Mouse (Mus musculus) MEL (cell line): ENCODE measurements around the gene Gm5741.

Experiments used
- HCFC1 ChIP-seq: IDR thresholded peaks from 2 replicates; pipeline ENCODE4 v1.6.1; 2012; ENCODE audit warnings: low read depth, mild to moderate bottlenecking, inconsistent platforms, low read length, improper control_type of control experiment, moderate library complexity
- POLR2A ChIP-seq, 2 experiments: IDR thresholded peaks; 2 replicates each; pipeline ENCODE4 v1.6.1; 2011 to 2012; ENCODE audit warnings: low read length in 2 of 2, mild to moderate bottlenecking in 2 of 2, control low read depth in 1 of 2, improper control_type of control experiment in 1 of 2, low read depth in 1 of 2, moderate library complexity in 1 of 2; ENCODE audit not compliant: control insufficient read depth in 1 of 2, insufficient read depth in 1 of 2, poor library complexity in 1 of 2

GRCm38 (mm10) chr8:85062603-85063002, 5.2 kb downstream of the Gm5741 start:
- TF ChIP-seq POLR2A (IDR thresholded peaks at IDR 0.05; ENCODE audit: control insufficient read depth in 1 of 2, insufficient read depth in 1 of 2, low read depth in 1 of 2, low read length in 2 of 2, poor library complexity in 1 of 2) = no peak
- TF ChIP-seq HCFC1 = no peak
